Mouse (Mus musculus): ENCODE measurements around the gene Pax7.

GRCm38 (mm10) chr4:139828871-139829590 lies 4.3 kb downstream of the Pax7 start:
- TF ChIP-seq CTCF (IDR thresholded peaks at IDR 0.05; ENCODE audit: extremely low read depth, insufficient read length, insufficient replicate concordance, low read depth, low read length) (no peak), POLR2A (IDR thresholded peaks at IDR 0.05; ENCODE audit: low read depth, low read length) (no peak)
